ENCODE assay signal across 7 mouse cellular contexts in the genomic region with DNA sequence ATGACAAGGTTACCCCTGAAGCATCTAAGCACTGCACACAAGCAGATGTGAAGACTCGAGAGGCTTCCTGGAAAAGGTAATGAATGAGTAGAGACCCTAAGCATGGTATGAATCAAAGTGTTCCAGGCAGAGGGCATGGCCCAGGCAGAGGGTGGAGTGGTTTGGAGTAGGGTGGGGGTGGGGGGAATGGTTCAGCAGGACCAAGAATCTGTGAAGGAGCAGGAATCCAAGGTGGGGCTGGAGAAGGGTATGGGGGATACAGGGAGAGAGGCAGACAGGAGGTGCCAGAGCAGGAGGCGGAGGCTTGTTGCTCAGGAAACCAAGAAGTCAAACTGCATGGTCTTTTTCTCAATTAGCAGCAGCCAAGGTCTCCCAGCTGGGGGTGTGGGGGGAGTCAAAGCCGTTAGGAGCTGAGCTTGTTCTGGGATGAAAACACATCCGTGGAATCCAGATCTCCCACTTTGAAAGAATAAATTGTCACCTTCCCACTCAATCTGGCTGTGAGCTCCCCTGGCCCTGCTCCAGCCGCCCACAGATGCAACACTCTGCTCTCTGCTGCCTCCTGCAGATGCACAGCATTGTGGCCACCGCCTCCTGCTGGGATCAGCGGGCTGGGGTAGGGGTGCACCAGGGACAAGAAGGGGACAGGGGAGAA.
DNase-seq lines count a peak whose midpoint lies in the region; ATAC-seq and TF ChIP-seq lines count a peak whose summit lies in the region.

No protein-coding gene starts in this region.

- no peaks in the 10 kb centered on the region for H3K4me1 ChIP-seq in liver, postnatal 0 days (ENCODE audit: insufficient read depth)
- no peaks in the 10 kb centered on the region for H3K4me1 ChIP-seq in liver, embryonic 11.5 days (replicated peaks; ENCODE audit: control insufficient read depth, insufficient read depth, low read length)

- H3K4me3 ChIP-seq in liver, postnatal 0 days (ENCODE audit: low read depth, low read length), result no peak overlapping the region
- no peak overlapping the region for H3K4me3 ChIP-seq in liver, embryonic 11.5 days (ENCODE audit: low read depth, low read length)

- no peak overlapping the region for H3K4me2 ChIP-seq in liver, postnatal 0 days (ENCODE audit: low read depth, low read length)
- no peak overlapping the region for H3K4me2 ChIP-seq in liver, embryonic 11.5 days

- no peak overlapping the region for H3K9ac ChIP-seq in liver, postnatal 0 days (replicated peaks)
- no peak overlapping the region for H3K9ac ChIP-seq in liver, embryonic 11.5 days (ENCODE audit: low read depth, low read length)

- peak; percentile 38 for TF ChIP-seq CTCF in liver, postnatal 0 days (IDR thresholded peaks at IDR 0.05; ENCODE audit: low read depth)

- H3K36me3 ChIP-seq in liver, postnatal 0 days (replicated peaks; ENCODE audit: insufficient read depth, low read length), result no peaks in the 10 kb centered on the region
- H3K36me3 ChIP-seq in liver, embryonic 11.5 days (ENCODE audit: control insufficient read depth, insufficient read depth, low read length), result no peaks in the 10 kb centered on the region

- WGBS in liver, postnatal 0 days (ENCODE audit: insufficient replicate concordance), result 30% methylated on average over 7 of the region's 7 CpGs
- WGBS in liver, embryonic 11.5 days, result 38% methylated on average over 7 of the region's 7 CpGs

- DNase-seq in liver, postnatal 0 days, result peak; percentile 32
- DNase-seq in liver, embryonic 11.5 days (ENCODE audit: low spot score), result no peak
- DNase-seq in brain, adult 2 months (ENCODE audit: low read depth, low spot score), result peak; percentile 94
- peak; percentile 87 to 88 for DNase-seq in layer of hippocampus, postnatal 10 days (ENCODE audit: low spot score in 2 of 2)
- DNase-seq in right cerebral cortex, postnatal 36 days (ENCODE audit: low spot score in 2 of 2), result peak; percentile 85 to 91

- ATAC-seq in liver, postnatal 0 days, result no peak
- no peak for ATAC-seq in liver, embryonic 11.5 days (replicated peaks; ENCODE audit: low FRiP score)
- peak; percentile 88 for ATAC-seq in frontal cortex, adult (ENCODE audit: low TSS enrichment)
- ATAC-seq in megakaryocyte progenitor cell, adult 5-6 weeks (replicated peaks; ENCODE audit: poor library complexity), result no peak

- no peak for TF ChIP-seq EP300 in liver, postnatal 0 days (IDR thresholded peaks at IDR 0.05; ENCODE audit: low read depth)

- H3K9me3 ChIP-seq in liver, postnatal 0 days (ENCODE audit: low read length), result no peaks in the 10 kb centered on the region
- no peaks in the 10 kb centered on the region for H3K9me3 ChIP-seq in liver, embryonic 11.5 days (ENCODE audit: control insufficient read depth, low read length)

- no peaks in the 10 kb centered on the region for H3K27me3 ChIP-seq in liver, postnatal 0 days (ENCODE audit: insufficient read depth, low read length)
- H3K27me3 ChIP-seq in liver, embryonic 11.5 days (replicated peaks; ENCODE audit: control insufficient read depth, insufficient read depth, low read length), result no peaks in the 10 kb centered on the region

- H3K27ac ChIP-seq in liver, postnatal 0 days (ENCODE audit: low read depth), result no peak overlapping the region
- H3K27ac ChIP-seq in liver, embryonic 11.5 days (ENCODE audit: low read depth, low read length), result no peak overlapping the region
